Mouse (Mus musculus) liver, embryonic 14.5 days (tissue): ENCODE results near the gene Oxct1. TPM values are rescaled to one million over a fixed set of nuclear protein-coding genes. Genes with fewer than 3 reads are reported as not detected.

ENCODE experiments used
- ATAC-seq: fragments of 200-750 bp; cut with Nextera tagmentation; 2 replicates; pipeline ENCODE4 v1.8.0; 2017; ENCODE audit warnings: moderate number of reproducible peaks, mild to moderate bottlenecking, moderate library complexity; ENCODE audit not compliant: insufficient read depth
- DNase-seq, 3 experiments: peaks; one replicate each; pipeline ENCODE4 v3.0.0-alpha.2; 2012 to 2013; ENCODE audit warnings: low read depth in 3 of 3, low spot score in 3 of 3
- H3K27ac ChIP-seq: fragments of 300-500 bp; sonication (generic); 2 replicates; pipeline ENCODE4 v1.5.1; 2014; ENCODE audit warnings: moderate library complexity, mild to moderate bottlenecking, control low read depth, inconsistent platforms
- H3K27me3 ChIP-seq: fragments of 300-500 bp; sonication (generic); 2 replicates; pipeline ENCODE4 v1.6.1; 2014; ENCODE audit warnings: mild to moderate bottlenecking, low read length, moderate library complexity; ENCODE audit not compliant: control insufficient read depth, insufficient read depth
- H3K36me3 ChIP-seq: fragments of 300-500 bp; sonication (generic); replicated peaks from 2 replicates; pipeline ENCODE4 v1.6.1; 2014; ENCODE audit warnings: low read depth; ENCODE audit not compliant: control insufficient read depth, insufficient read depth
- H3K4me1 ChIP-seq, 2 experiments: fragments of 200-500 bp in 1 of 2; fragments of 300-500 bp in 1 of 2; sonication (generic) in 1 of 2; replicated peaks; 2 replicates each; pipeline ENCODE4 v1.6.1; 2012 to 2014; ENCODE audit warnings: antibody characterized with exemption in 1 of 2, inconsistent platforms in 1 of 2, low read length in 1 of 2; ENCODE audit not compliant: control insufficient read depth in 2 of 2, insufficient read depth in 2 of 2
- H3K4me2 ChIP-seq: fragments of 300-500 bp; sonication (generic); 2 replicates; pipeline ENCODE4 v1.6.1; 2014; ENCODE audit warnings: low read depth, mild to moderate bottlenecking, control low read depth, moderate library complexity
- H3K4me3 ChIP-seq, 2 experiments: fragments of 200-500 bp in 1 of 2; fragments of 300-500 bp in 1 of 2; sonication (generic) in 1 of 2; 2 replicates each; pipeline ENCODE4 v1.5.1; 2012 to 2014; ENCODE audit warnings: low read depth in 2 of 2, low read length in 2 of 2, mild to moderate bottlenecking in 2 of 2, control low read depth in 1 of 2, inconsistent platforms in 1 of 2, moderate library complexity in 1 of 2; ENCODE audit not compliant: insufficient read depth in 1 of 2
- H3K9ac ChIP-seq: fragments of 300-500 bp; sonication (generic); replicated peaks from 2 replicates; pipeline ENCODE4 v1.6.1; 2014; ENCODE audit warnings: mild to moderate bottlenecking, control low read depth, moderate library complexity
- H3K9me3 ChIP-seq: fragments of 300-500 bp; sonication (generic); 2 replicates; pipeline ENCODE4 v1.6.1; 2016; ENCODE audit warnings: low read length, mixed read lengths; ENCODE audit not compliant: control insufficient read depth
- CTCF ChIP-seq: IDR thresholded peaks from 2 replicates; pipeline ENCODE4 v1.5.1; 2016; ENCODE audit warnings: antibody characterized with exemption, low read depth, control low read depth
- EP300 ChIP-seq: IDR thresholded peaks from 2 replicates; pipeline ENCODE4 v1.6.1; 2016; ENCODE audit warnings: antibody characterized with exemption, low read depth
- WGBS: fragments of 180-500 bp; shearing (Covaris S2); extraction: QIAGEN DNeasy Blood & Tissue Kit; methylation state at CpG from one replicate; pipeline ENCODE4 v1.1.7; 2014; ENCODE audit not compliant: insufficient replicate concordance; 5-methylcytosine and 5-hydroxymethylcytosine counted together
- polyA plus RNA-seq, 2 experiments: library from polyadenylated mRNA; depleted of rRNA in 1 of 2; stranded (reverse) in 1 of 2; unstranded in 1 of 2; fragments of >200 nt; fragmentation: Nextera tagmentation in 1 of 2; extraction: Ambion mirVana in 1 of 2; gene quantifications; 2 replicates each; pipeline versions ENCODE4 v1.2.1 to v1.2.3; 2012 to 2014

Oxct1 gene
- polyA plus RNA-seq, 2 experiments = 9.4 to 24.4 TPM

- H3K9me3 ChIP-seq = no peaks in the 10 kb centered on the region
- no peak overlapping the region for H3K9ac ChIP-seq
- H3K4me2 ChIP-seq = no peak overlapping the region
- ATAC-seq (no peak), DNase-seq (no peak)
- H3K27me3 ChIP-seq = no peaks in the 10 kb centered on the region
- H3K27ac ChIP-seq = no peak overlapping the region
- H3K4me1 ChIP-seq = no peaks in the 10 kb centered on the region
- TF ChIP-seq EP300 = no peak
- TF ChIP-seq CTCF = no peak
- H3K36me3 ChIP-seq = no peaks in the 10 kb centered on the region
- H3K4me3 ChIP-seq = no peak overlapping the region
- WGBS = 43% methylated on average over 2 of the region's 2 CpGs
Measured at GRCm38 (mm10) chr15:4167946-4168345, 141.8 kb downstream of the Oxct1 start.

- Histone ChIP-seq H3K9me3 (no peaks in the 10 kb centered on the region), H3K4me3 (no peak overlapping the region), H3K27ac (no peak overlapping the region), H3K4me2 (no peak overlapping the region), H3K27me3 (no peaks in the 10 kb centered on the region), H3K4me1 (no peaks in the 10 kb centered on the region), H3K36me3 (no peaks in the 10 kb centered on the region), H3K9ac (no peak overlapping the region)
- no peak for DNase-seq
- ATAC-seq = no peak
- WGBS = 37% methylated on average over 2 of the region's 2 CpGs
- TF ChIP-seq EP300 (no peak), CTCF (no peak)
Measured at GRCm38 (mm10) chr15:4171600-4171999, 145.4 kb downstream of the Oxct1 start.

GRCm38 (mm10) chr15:4197913-4198312, 171.7 kb downstream of the Oxct1 start:
- Histone ChIP-seq H3K9me3 (no peaks in the 10 kb centered on the region), H3K27ac (no peak overlapping the region), H3K4me3 (no peak overlapping the region), H3K4me2 (no peak overlapping the region), H3K36me3 (no peaks in the 10 kb centered on the region), H3K9ac (no peak overlapping the region), H3K27me3 (no peaks in the 10 kb centered on the region), H3K4me1 (no peaks in the 10 kb centered on the region)
- TF ChIP-seq CTCF (no peak), EP300 (no peak)
- ATAC-seq (no peak), DNase-seq (no peak)

Other genes with a start within 250 kb of the Oxct1 start
- gene Fbxo4, start 46.8 kb upstream of the Oxct1 start, polyA plus RNA-seq (2012; rRNA removed) = 1.5 and 2.0 TPM in 2 replicates
- 2.5 and 2.8 TPM in 2 replicates for gene Fbxo4, start 46.8 kb upstream of the Oxct1 start, polyA plus RNA-seq (2014; fragmentation: Nextera tagmentation; extraction: Ambion mirVana)
- 7.0 and 7.2 TPM in 2 replicates for gene AW549877, start 30.6 kb upstream of the Oxct1 start, polyA plus RNA-seq (2012; rRNA removed)
- 6.6 and 7.4 TPM in 2 replicates for gene AW549877, start 30.6 kb upstream of the Oxct1 start, polyA plus RNA-seq (2014; fragmentation: Nextera tagmentation; extraction: Ambion mirVana)